Mouse (Mus musculus): ENCODE measurements around the gene Adssl1. TPM values are rescaled to one million over a fixed set of nuclear protein-coding genes. Genes with fewer than 3 reads are reported as not detected.
A peak's percentile ranks its signal among the peaks of the same experiment; 100 is the strongest.

Gene Adssl1
- total RNA-seq, 2 experiments from 2014 or later = 135 to 137 TPM

DNA sequence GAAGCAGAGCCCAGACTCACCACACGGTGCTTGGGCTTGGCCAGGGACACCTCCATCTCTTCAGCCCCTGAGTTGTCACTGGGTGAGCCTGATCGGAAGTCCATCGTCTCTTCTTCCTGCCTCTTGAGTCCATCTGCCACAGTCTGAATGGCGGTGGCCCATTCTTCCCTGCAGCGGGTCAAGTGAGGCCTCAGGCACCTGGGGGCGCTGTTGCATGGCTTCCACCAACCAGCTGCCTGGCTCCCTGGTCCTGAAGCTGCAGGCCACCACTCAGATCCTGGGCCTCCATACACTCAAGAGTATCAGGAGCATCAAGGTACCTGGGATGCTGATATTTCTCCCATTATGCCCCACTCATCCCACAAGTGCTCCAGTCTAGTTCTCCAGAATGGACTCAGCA lies 39.3 kb downstream of the Adssl1 start:
- DNase-seq = peak; percentile 88

GRCm38 (mm10) chr12:112660576-112661326 lies 40.9 kb downstream of the Adssl1 start:
- DNase-seq = peak; percentile 70

DNA sequence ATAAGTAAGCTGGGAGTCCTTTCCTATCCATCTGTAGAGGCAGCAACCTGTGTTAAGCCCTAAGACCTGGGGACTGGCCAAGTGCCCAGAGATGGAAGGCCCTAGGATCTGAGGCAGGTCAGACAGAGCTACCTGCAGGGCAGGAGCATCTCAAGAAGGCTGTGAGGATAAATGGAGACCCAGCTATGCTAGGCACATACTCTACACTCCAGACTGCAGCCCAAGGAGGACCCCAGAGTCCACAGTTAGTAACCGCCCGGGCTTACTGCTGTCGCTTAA lies 41.4 kb downstream of the Adssl1 start:
- no peak for DNase-seq

- DNase-seq = no peak
Measured at GRCm38 (mm10) chr12:112661851-112662250, 42.0 kb downstream of the Adssl1 start.

GRCm38 (mm10) chr12:112663303-112663702 lies 43.5 kb downstream of the Adssl1 start:
- DNase-seq = no peak

DNA sequence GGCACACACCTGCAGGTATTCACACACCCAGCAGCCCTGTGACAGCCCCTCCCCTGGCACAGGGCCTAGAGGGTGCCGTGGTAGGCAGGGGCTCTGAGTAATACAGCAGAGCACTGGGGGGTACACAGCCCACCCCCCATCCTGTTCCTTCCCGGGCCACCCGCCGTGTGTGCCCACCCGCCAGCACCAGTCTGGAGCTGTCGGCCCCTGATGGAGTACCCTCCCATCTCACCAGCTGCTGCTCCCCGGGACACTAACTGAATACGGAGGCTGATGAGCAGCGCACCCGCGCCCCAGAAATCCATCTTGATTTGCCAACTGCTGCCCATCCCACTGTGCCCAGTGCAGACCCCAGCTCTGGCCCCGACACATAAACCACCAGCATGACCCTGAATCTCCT lies 43.9 kb downstream of the Adssl1 start:
- no peak for DNase-seq

DNA sequence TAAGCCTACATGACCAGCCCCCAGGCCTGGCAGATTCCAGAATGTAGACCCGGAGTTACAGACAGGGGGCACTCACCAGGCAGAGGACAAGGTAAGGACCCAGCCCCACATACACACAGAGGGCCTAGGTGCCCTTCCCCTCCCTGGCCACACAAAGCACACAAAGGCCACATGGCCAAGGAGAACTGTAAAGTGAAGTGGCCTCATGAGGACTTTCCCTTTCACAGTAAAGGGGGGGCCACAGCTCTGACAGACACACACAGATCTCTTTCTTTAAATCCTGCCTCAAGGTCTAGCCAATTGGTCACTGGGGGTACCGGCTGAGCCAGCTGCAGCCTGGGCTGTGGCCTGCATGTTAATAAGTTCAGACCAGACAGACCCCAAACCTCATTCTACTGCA lies 44.3 kb downstream of the Adssl1 start:
- no peak for DNase-seq

DNA sequence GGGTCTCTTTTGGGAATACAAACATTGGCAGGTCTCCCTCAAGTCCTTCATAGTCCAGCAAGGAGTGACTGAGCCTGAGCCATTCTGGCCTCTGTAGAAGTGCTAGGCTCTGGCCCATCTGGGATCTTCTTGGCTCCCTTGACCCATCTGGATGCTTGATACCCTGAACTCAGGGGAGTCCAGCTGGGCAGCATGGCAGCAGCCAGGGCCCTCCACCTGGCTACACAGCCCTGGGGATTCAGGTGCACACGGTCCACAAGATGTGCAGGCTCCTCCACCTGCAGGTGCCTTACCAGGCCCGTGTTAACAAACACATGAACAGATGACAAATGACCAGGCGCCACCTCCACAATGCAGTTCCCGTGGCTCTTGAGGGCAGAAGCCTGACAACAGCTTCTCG lies 44.8 kb downstream of the Adssl1 start:
- DNase-seq = no peak

- DNase-seq = peak; percentile 76
Measured at GRCm38 (mm10) chr12:112665445-112665844, 45.6 kb downstream of the Adssl1 start.

- DNase-seq = no peak
Measured at GRCm38 (mm10) chr12:112665881-112666544, 46.2 kb downstream of the Adssl1 start.

DNA sequence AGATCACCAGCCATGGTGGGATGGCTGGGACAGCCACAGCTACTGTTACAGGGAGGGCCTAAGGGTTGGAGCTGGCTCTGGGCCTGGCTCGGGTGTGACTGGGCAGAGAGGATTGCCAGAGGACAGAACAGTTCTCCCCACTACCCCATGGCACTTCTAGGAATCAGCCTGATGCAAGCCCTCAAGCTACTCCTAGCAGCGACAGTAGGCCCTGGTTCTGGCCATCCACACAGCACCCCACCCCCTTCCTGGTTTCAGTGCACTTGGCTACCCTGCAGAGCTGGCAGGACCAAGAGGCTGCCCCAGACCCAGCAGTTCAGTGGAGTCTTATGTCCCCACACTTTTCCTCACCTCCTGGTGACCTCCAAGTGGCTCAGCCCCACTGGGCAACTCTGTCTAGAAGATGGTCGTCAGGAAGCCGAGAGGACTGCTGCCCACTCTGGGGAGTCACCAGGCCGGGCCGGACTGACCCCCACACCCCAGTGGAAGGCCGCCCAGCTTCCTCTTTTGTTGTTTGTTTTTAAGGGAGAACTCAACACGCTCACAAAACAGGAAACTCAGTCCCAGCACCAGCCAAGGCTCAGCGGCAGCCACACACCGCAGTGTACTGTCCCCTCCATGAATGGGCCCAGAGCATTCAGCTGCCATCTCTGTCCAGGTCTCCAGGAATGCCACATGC lies 47.9 kb downstream of the Adssl1 start:
- peak; percentile 60 for DNase-seq

DNA sequence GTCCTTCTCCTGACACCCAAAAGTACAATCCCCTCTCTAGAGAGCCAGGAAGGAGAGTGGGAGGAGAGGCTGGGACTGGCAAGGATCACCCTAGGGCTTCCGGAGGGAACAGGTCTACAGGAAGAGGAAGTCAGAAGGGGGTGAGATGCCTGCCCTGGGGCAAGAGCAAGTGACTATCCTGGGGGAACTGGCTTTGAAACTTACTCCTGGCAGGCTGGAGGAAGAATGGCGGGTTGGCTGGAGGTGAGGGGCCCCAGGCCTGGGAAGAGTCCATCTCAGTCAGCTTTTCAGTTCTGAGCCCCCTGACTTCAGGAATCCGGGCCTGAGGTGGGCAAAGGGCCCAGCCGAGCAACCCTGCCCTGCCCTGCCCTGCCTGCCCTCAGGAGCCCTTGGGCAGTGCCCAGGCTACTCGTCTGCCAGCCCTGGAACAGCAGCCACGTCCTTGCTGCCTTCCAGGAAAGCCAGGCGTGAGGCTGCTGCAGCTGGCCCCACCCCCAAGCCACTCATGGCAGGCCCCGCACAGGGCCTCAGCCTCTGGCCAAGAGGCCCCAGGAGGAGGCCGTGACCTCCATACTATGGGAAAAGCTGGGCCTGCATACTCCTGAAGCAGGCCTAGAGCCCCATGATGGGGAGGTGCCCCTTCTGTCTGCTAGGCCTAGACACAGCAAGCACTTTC lies 51.0 kb downstream of the Adssl1 start:
- peak; percentile 79 for DNase-seq

GRCm38 (mm10) chr12:112671891-112672290 lies 52.0 kb downstream of the Adssl1 start:
- DNase-seq = no peak

DNA sequence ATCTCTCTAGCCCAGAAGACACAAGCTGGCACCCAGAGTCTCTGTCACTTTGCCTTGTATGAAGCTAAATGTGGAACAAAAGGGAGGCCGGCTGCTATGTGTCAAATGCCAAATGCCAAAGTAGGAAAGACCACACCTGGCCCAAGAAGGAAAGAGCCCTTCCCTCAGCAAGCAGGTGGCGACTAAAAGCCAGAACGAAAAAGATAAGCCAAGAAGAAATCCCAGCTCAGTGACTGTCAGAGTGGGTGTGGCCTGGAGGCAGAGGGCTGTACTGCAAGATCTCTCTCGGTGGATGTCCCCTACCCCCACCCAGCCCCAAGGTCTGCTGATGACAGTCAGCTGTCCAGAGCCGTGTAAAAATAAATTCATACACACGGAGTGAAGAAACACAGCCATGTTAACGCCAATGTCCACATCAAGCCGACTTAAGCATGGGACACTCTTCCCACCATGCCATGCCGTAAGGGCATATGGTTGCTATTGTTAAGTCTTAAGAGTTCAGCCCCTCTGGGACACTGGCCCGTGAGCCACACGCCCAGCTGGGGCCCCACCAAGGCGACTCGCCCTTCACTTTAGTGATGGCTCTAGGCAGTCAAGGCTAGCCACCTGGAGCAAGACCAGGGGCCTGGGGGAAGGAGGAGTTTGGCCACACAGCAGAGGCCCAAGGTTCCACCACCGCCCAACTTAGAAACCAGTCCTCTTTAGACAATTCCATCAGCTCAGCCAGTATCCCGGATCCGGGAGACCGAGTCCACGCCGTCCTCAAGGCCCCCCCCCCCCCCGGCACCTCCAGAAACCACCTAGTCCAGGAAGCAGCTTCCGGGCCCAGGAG lies 53.1 kb downstream of the Adssl1 start:
- peak; percentile 69 for DNase-seq

DNA sequence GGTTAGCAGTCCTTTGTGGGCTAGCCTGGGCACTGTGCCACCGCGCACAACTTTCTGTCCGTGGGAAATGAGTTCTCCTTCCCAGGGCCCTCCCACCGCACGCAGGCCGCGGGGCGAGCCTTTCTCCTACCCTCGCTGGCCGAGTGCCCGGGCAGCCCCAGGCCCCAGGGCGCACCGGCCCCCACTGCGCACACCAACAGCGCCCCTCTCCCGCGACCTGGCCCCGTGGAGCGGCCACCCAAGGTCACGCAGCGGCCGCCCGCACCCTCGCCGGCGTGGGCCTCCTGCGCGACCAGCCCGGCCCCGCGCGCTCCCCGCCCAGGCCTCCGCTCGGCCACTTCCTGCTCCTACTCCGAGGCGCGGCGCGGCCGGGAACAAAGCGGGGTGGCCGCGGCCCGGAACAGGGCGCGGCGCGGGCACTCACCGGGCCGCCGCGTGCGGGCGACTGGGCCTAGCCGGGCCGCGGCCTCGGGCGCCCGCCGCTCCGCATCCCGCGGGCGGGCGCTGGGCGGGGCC lies 53.8 kb downstream of the Adssl1 start:
- peak; percentile 72 for DNase-seq

- peak; percentile 65 for DNase-seq
Measured at GRCm38 (mm10) chr12:112674132-112675011, 54.5 kb downstream of the Adssl1 start, which contains the start of gene Akt1. Gene Akt1 (minus strand): TSS chr12:112674884.

GRCm38 (mm10) chr12:112675245-112676035 lies 55.6 kb downstream of the Adssl1 start:
- peak; percentile 92 for DNase-seq

GRCm38 (mm10) chr12:112677076-112677475 lies 57.2 kb downstream of the Adssl1 start:
- DNase-seq = peak; percentile 55

- peak; percentile 17 for DNase-seq
Measured at GRCm38 (mm10) chr12:112677943-112678554, 58.2 kb downstream of the Adssl1 start.

Measured in heart, postnatal 4 days (tissue).